Mouse (Mus musculus): ENCODE data around the gene Triap1.

DNA sequence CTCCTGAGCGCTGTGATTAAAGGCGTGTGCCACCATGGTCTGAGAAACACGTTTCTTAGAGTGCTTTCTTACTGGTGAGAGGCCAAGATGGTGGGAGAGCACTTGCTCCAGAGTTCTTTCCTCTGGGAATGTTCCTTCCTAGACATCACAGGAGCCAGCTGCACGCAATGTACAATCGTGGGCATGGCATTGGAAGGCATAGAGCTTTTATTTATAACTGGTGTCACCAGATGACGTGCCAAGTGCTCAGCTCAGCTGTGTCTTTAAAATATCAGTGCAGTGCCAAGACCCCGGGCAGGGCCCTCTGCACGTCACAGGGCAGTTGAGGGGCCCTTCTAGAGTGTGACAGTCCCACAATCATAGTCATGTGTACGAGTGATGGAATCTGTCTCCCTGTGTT, 10.1 kb upstream of the Triap1 start:
- TF ChIP-seq EP300 (optimal IDR thresholded peaks at IDR 0.05) (no peak), CTCF (IDR thresholded peaks at IDR 0.05; ENCODE audit: low read depth) (no peak)
